Mouse (Mus musculus) MEL (cell line): Measurements from ENCODE around the gene Gabbr2.

Experiments
- CTCF ChIP-seq, 3 experiments: IDR thresholded peaks in 2 of 3; conservative IDR thresholded peaks in 1 of 3; 2 replicates each; pipeline ENCODE4 v1.5.1; 2011 to 2012; ENCODE audit warnings: low read length in 3 of 3, low read depth in 2 of 3, mild to moderate bottlenecking in 2 of 3, improper control_type of control experiment in 1 of 3, inconsistent platforms in 1 of 3, mixed read lengths in 1 of 3, moderate library complexity in 1 of 3; ENCODE audit not compliant: control insufficient read depth in 1 of 3, insufficient read depth in 1 of 3, poor library complexity in 1 of 3, severe bottlenecking in 1 of 3
- MYB ChIP-seq: IDR thresholded peaks from 2 replicates; pipeline ENCODE4 v1.6.1; 2011; ENCODE audit warnings: mild to moderate bottlenecking, low read depth, low read length, improper control_type of control experiment
- ZC3H11A ChIP-seq: IDR thresholded peaks from 2 replicates; pipeline ENCODE4 v1.6.1; 2012; ENCODE audit warnings: low read depth, mild to moderate bottlenecking, inconsistent platforms, low read length, improper control_type of control experiment

GRCm38 (mm10) chr4:47035536-47035935, 43.9 kb upstream of the Gabbr2 start:
- no peak for TF ChIP-seq ZC3H11A
- TF ChIP-seq CTCF (IDR thresholded peaks at IDR 0.05 in 2 of 3, conservative IDR thresholded peaks at IDR 0.05 in 1 of 3; ENCODE audit: control insufficient read depth in 1 of 3, insufficient read depth in 1 of 3, low read depth in 2 of 3, low read length in 3 of 3, poor library complexity in 1 of 3, severe bottlenecking in 1 of 3), result no peak; a peak in 1 of 6 replicates
- no peak for TF ChIP-seq MYB
